Mouse (Mus musculus) bone marrow macrophage, adult 2 months (primary cell): ENCODE data around the gene Gm48552.

ENCODE experiments used
- CTCF ChIP-seq: IDR thresholded peaks from 2 replicates; pipeline ENCODE4 v1.5.1; 2012; ENCODE audit warnings: low read depth, mild to moderate bottlenecking, low read length, moderate library complexity
- POLR2A ChIP-seq: IDR thresholded peaks from 2 replicates; pipeline ENCODE4 v1.6.1; 2012; ENCODE audit warnings: mild to moderate bottlenecking, low read depth, low read length, borderline replicate concordance

DNA sequence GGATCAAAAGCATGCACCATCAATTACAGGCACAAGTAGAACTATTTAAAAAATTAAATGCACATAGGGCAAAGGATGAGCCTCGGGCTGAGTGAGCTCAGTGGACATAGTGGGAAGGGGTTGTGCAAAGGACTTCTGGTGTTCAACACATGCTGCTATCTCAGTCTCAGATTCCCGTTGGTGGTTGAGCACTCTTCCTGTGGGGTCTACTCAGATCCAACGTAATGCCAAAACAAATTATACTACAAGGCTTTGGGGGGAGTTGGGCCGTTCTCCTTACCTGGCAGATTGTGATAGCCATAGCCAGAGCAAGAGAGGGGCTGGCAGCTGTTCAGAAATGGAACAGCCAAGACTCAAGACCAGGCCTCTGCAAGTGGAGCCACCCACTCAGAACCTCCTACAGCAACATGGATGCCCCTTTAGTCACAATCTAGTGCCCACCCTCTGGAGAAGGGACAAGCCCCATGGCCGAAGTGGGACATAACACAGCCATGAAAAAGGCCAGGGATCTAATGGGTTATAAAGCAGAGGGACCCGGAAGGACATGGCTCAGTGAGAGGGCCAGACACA lies 8.9 kb upstream of the Gm48552 start:
- TF ChIP-seq CTCF (no peak), POLR2A (no peak)
